Mouse (Mus musculus): ENCODE data around the gene Arpc4.
"Not testable (repeated sequence)": the region's sequence is repeated elsewhere in the genome, so short reads cannot be mapped to it uniquely, and the experiment has no call there.

DNA sequence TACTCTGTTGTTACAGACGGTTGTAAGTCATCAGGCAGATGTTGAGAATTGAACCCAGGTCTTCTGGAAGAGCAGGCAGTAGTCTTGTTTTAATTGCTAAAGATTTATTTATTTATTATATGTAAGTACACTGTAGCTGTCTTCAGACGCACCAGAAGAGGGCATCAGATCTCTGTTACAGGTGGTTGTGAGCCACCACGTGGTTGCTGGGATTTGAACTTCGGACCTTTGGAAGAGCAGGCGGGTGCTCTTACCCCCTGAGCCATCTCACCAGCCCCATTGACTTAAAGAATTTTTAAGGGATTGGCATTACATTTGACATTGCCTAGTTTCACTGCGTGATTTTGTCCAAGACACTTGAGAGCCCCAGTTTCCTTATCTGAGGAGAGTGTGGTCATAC, 45.2 kb upstream of the Arpc4 start:
- TF ChIP-seq CTCF, POLR2A (IDR thresholded peaks at IDR 0.05; ENCODE audit: extremely low read depth, insufficient read depth, low read length): not testable (repeated sequence)
